ENCODE assay signal across 9 mouse cellular contexts in genomic region chr11:32220607-32221224, GRCm38 (mm10). TPM values are rescaled to one million over a fixed set of nuclear protein-coding genes. Genes with fewer than 3 reads are reported as not detected.
DNase-seq lines count a peak whose midpoint lies in the region; ATAC-seq and TF ChIP-seq lines count a peak whose summit lies in the region.
"Had no signal": no experiment of that assay in that cellular context is flagged by ENCODE, and none has a peak within 500 bp of the region (broad histone marks: within the 10 kb centered on the region; RNA-seq: fewer than 3 reads in every experiment).

No protein-coding gene starts in this region.

- H3K36me3 ChIP-seq in heart, embryonic 12.5 days, result peaks cover 12% of the 10 kb centered on the region
- H3K36me3 ChIP-seq in ES-Bruce4 (ENCODE audit: control insufficient read depth, insufficient read depth, low read length, poor library complexity, severe bottlenecking), result no peaks in the 10 kb centered on the region
- H3K36me3 ChIP-seq in forebrain, embryonic 14.5 days (ENCODE audit: control insufficient read depth, insufficient read depth, low read length), result no peaks in the 10 kb centered on the region
- H3K36me3 ChIP-seq in liver, embryonic 15.5 days (replicated peaks), result no peaks in the 10 kb centered on the region

- peak overlapping the region; percentile 91 for H3K27ac ChIP-seq in heart, embryonic 12.5 days (ENCODE audit: poor library complexity, severe bottlenecking)
- H3K27ac ChIP-seq in ES-Bruce4 (ENCODE audit: insufficient read depth, low read length), result no peak overlapping the region
- no peak overlapping the region for H3K27ac ChIP-seq in forebrain, embryonic 14.5 days (ENCODE audit: low read depth, low read length)
- H3K27ac ChIP-seq in liver, embryonic 15.5 days (replicated peaks), result no peak overlapping the region
- H3K27ac ChIP-seq: macrophage had no signal

- TF ChIP-seq POLR2A in ES-Bruce4 (IDR thresholded peaks at IDR 0.05; ENCODE audit: insufficient read depth, low read length), result no peak

- no peak for TF ChIP-seq EP300 in ES-Bruce4 (IDR thresholded peaks at IDR 0.05; ENCODE audit: insufficient read depth, low read depth, low read length)

- no peaks in the 10 kb centered on the region for H3K27me3 ChIP-seq in heart, embryonic 12.5 days (replicated peaks)
- no peaks in the 10 kb centered on the region for H3K27me3 ChIP-seq in ES-Bruce4 (ENCODE audit: control insufficient read depth, insufficient read depth, low read length, poor library complexity, severe bottlenecking)
- H3K27me3 ChIP-seq in forebrain, embryonic 14.5 days (replicated peaks; ENCODE audit: control insufficient read depth, insufficient read depth, low read length), result peaks cover 16% of the 10 kb centered on the region
- H3K27me3 ChIP-seq in liver, embryonic 15.5 days, result peaks cover 82% of the 10 kb centered on the region

- peak overlapping the region; percentile 77 for H3K4me2 ChIP-seq in heart, embryonic 12.5 days
- peak overlapping the region; percentile 99 for H3K4me2 ChIP-seq in forebrain, embryonic 14.5 days (ENCODE audit: low read length)
- H3K4me2 ChIP-seq in liver, embryonic 15.5 days, result peak overlapping the region; percentile 73

- intact Hi-C loops in heart, postnatal 36 days (cut with DNase I), result no loop called here

- no peak for TF ChIP-seq CTCF in ES-Bruce4 (IDR thresholded peaks at IDR 0.05; ENCODE audit: low read depth, low read length)

- H3K9ac ChIP-seq in heart, embryonic 12.5 days, result peak overlapping the region; percentile 92
- no peak overlapping the region for H3K9ac ChIP-seq in ES-Bruce4 (ENCODE audit: low read depth, poor library complexity, severe bottlenecking)
- peak overlapping the region; percentile 71 for H3K9ac ChIP-seq in forebrain, embryonic 14.5 days (ENCODE audit: low read length)
- no peak overlapping the region for H3K9ac ChIP-seq in liver, embryonic 15.5 days

- ATAC-seq in heart, embryonic 12.5 days (ENCODE audit: insufficient number of reproducible peaks, low FRiP score), result peak; percentile 40
- ATAC-seq in forebrain, embryonic 14.5 days, result peak; percentile 7; the same call in 1 of the 2 replicates
- no peak for ATAC-seq in liver, embryonic 15.5 days (ENCODE audit: insufficient read depth)

- peaks cover 70% of the 10 kb centered on the region for H3K4me1 ChIP-seq in heart, embryonic 12.5 days (replicated peaks)
- H3K4me1 ChIP-seq in ES-Bruce4 (ENCODE audit: control insufficient read depth, insufficient read depth, low read length), result peaks cover 24% of the 10 kb centered on the region
- H3K4me1 ChIP-seq in forebrain, embryonic 14.5 days (ENCODE audit: control insufficient read depth, insufficient read depth, low read length), result peaks cover 16% of the 10 kb centered on the region
- peaks cover 51% of the 10 kb centered on the region for H3K4me1 ChIP-seq in liver, embryonic 15.5 days (replicated peaks)

- 28% methylated on average over 10 of the region's 10 CpGs for WGBS in heart, embryonic 12.5 days
- 35% methylated on average over 10 of the region's 10 CpGs for WGBS in forebrain, embryonic 14.5 days
- 38% methylated on average over 10 of the region's 10 CpGs for WGBS in liver, embryonic 15.5 days (ENCODE audit: insufficient replicate concordance)

- DNase-seq in heart, postnatal 36 days, result no peak
- DNase-seq in forebrain, embryonic 14.5 days (ENCODE audit: low spot score), result no peak
- DNase-seq in gastrocnemius, postnatal 10 days, result no peak
- no peak for DNase-seq in adrenal gland, postnatal 14 days
- DNase-seq in ovary, adult 18-20 months (ENCODE audit: low spot score), result no peak

- no peaks in the 10 kb centered on the region for H3K9me3 ChIP-seq in heart, embryonic 12.5 days (replicated peaks)
- H3K9me3 ChIP-seq in ES-Bruce4 (replicated peaks; ENCODE audit: control insufficient read depth, insufficient read depth, low read length, poor library complexity, severe bottlenecking), result no peaks in the 10 kb centered on the region
- H3K9me3 ChIP-seq in forebrain, embryonic 14.5 days (replicated peaks; ENCODE audit: control insufficient read depth, low read length), result no peaks in the 10 kb centered on the region
- H3K9me3 ChIP-seq in liver, embryonic 15.5 days (replicated peaks), result no peaks in the 10 kb centered on the region

- peak overlapping the region; percentile 80 for H3K4me3 ChIP-seq in heart, embryonic 12.5 days
- H3K4me3 ChIP-seq in ES-Bruce4 (ENCODE audit: low read depth, low read length), result peak overlapping the region; percentile 92
- H3K4me3 ChIP-seq in forebrain, embryonic 14.5 days (ENCODE audit: low read depth, low read length), result peak overlapping the region; percentile 63
- H3K4me3 ChIP-seq in liver, embryonic 15.5 days (replicated peaks), result peak overlapping the region; percentile 61

RNA-seq across cellular contexts. Expression of gene Rhbdf1, which starts 1.4 kb away (rescaled TPM):
- 42.5 and 47.7 TPM in 2 replicates for polyA plus RNA-seq in heart, embryonic 12.5 days (2016; fragmentation: Nextera tagmentation; extraction: Ambion mirVana)
- 10 to 100 TPM; 24.3 to 25.1 TPM for total RNA-seq in heart, postnatal 36 days (2021)
- 26.8 and 33.3 TPM in 2 replicates for polyA plus RNA-seq in ES-Bruce4 (2011; ENCODE audit: insufficient read depth, insufficient read length, low read depth, missing spikeins)
- polyA plus RNA-seq in forebrain, embryonic 14.5 days (2014; fragmentation: Nextera tagmentation; extraction: Ambion mirVana), result 9.9 and 13.7 TPM in 2 replicates
- 5.1 and 8.0 TPM in 2 replicates for polyA plus RNA-seq in liver, embryonic 15.5 days (2015; fragmentation: Nextera tagmentation; extraction: Ambion mirVana)
- total RNA-seq in gastrocnemius, postnatal 10 days (2021), result 10 to 100 TPM; 26.3 to 35.3 TPM
- total RNA-seq in adrenal gland, postnatal 14 days (2021), result 22.4 and 24.3 TPM in 2 replicates

RNA-seq across cellular contexts. Expression of gene Mpg, which starts 5.6 kb away (rescaled TPM):
- 17.8 and 19.1 TPM in 2 replicates for polyA plus RNA-seq in heart, embryonic 12.5 days (2016; fragmentation: Nextera tagmentation; extraction: Ambion mirVana)
- total RNA-seq in heart, postnatal 36 days (2021), result 1 to 10 TPM; 6.7 TPM
- 18.4 and 20.5 TPM in 2 replicates for polyA plus RNA-seq in ES-Bruce4 (2011; ENCODE audit: insufficient read depth, insufficient read length, low read depth, missing spikeins)
- 31.2 and 32.6 TPM in 2 replicates for polyA plus RNA-seq in forebrain, embryonic 14.5 days (2014; fragmentation: Nextera tagmentation; extraction: Ambion mirVana)
- 18.3 and 19.6 TPM in 2 replicates for polyA plus RNA-seq in liver, embryonic 15.5 days (2015; fragmentation: Nextera tagmentation; extraction: Ambion mirVana)
- total RNA-seq in gastrocnemius, postnatal 10 days (2021), result 10 to 100 TPM; 11.2 to 14.3 TPM
- total RNA-seq in adrenal gland, postnatal 14 days (2021), result 15.3 and 21.3 TPM in 2 replicates

RNA-seq across cellular contexts. Expression of gene Snrnp25, which starts 15.5 kb away (rescaled TPM):
- 44.4 and 45.6 TPM in 2 replicates for polyA plus RNA-seq in heart, embryonic 12.5 days (2016; fragmentation: Nextera tagmentation; extraction: Ambion mirVana)
- total RNA-seq in heart, postnatal 36 days (2021), result 10 to 100 TPM; 11.1 to 12.2 TPM
- polyA plus RNA-seq in ES-Bruce4 (2011; ENCODE audit: insufficient read depth, insufficient read length, low read depth, missing spikeins), result 30.4 and 32.3 TPM in 2 replicates
- polyA plus RNA-seq in forebrain, embryonic 14.5 days (2014; fragmentation: Nextera tagmentation; extraction: Ambion mirVana), result 59.8 and 67.0 TPM in 2 replicates
- polyA plus RNA-seq in liver, embryonic 15.5 days (2015; fragmentation: Nextera tagmentation; extraction: Ambion mirVana), result 68.7 and 70.1 TPM in 2 replicates
- 1 to 10 TPM; 7.6 to 8.6 TPM for total RNA-seq in gastrocnemius, postnatal 10 days (2021)
- total RNA-seq in adrenal gland, postnatal 14 days (2021), result 19.7 and 20.8 TPM in 2 replicates

RNA-seq across cellular contexts. Expression of gene Il9r, which starts 20.6 kb away (rescaled TPM):
- 0.18 TPM in 1 of 2 replicates, not detected in the other for polyA plus RNA-seq in heart, embryonic 12.5 days (2016; fragmentation: Nextera tagmentation; extraction: Ambion mirVana)
- total RNA-seq in heart, postnatal 36 days (2021), result under 1 TPM in 1 of 2 experiments, not detected in 1; 0.11 TPM
- polyA plus RNA-seq in ES-Bruce4 (2011; ENCODE audit: insufficient read depth, insufficient read length, low read depth, missing spikeins), result not detected in 2 replicates
- polyA plus RNA-seq in forebrain, embryonic 14.5 days (2014; fragmentation: Nextera tagmentation; extraction: Ambion mirVana), result not detected in 2 replicates
- polyA plus RNA-seq in liver, embryonic 15.5 days (2015; fragmentation: Nextera tagmentation; extraction: Ambion mirVana), result 0.02 and 0.13 TPM in 2 replicates
- not detected for total RNA-seq in gastrocnemius, postnatal 10 days (2021)
- total RNA-seq in adrenal gland, postnatal 14 days (2021), result 0.41 and 0.53 TPM in 2 replicates
- polyA plus RNA-seq: macrophage had no signal

RNA-seq across cellular contexts. Expression of gene Nprl3, which starts 46.8 kb away (rescaled TPM):
- 38.6 and 42.8 TPM in 2 replicates for polyA plus RNA-seq in heart, embryonic 12.5 days (2016; fragmentation: Nextera tagmentation; extraction: Ambion mirVana)
- 10 to 100 TPM; 26.1 to 28.5 TPM for total RNA-seq in heart, postnatal 36 days (2021)
- polyA plus RNA-seq in ES-Bruce4 (2011; ENCODE audit: insufficient read depth, insufficient read length, low read depth, missing spikeins), result 31.5 and 31.6 TPM in 2 replicates
- 27.9 and 28.1 TPM in 2 replicates for polyA plus RNA-seq in forebrain, embryonic 14.5 days (2014; fragmentation: Nextera tagmentation; extraction: Ambion mirVana)
- polyA plus RNA-seq in liver, embryonic 15.5 days (2015; fragmentation: Nextera tagmentation; extraction: Ambion mirVana), result 28.1 and 31.9 TPM in 2 replicates
- total RNA-seq in gastrocnemius, postnatal 10 days (2021), result 10 to 100 TPM; 18.9 to 25.0 TPM
- total RNA-seq in adrenal gland, postnatal 14 days (2021), result 45.3 and 54.8 TPM in 2 replicates

Comparison
In these comparisons a context has a peak if more than half of its experiments do, and no peak if none do; other contexts are left out.
1. H3K9ac ChIP-seq: peak in heart, embryonic 12.5 days (single experiment) and forebrain, embryonic 14.5 days (single experiment); none in ES-Bruce4 (single experiment) and liver, embryonic 15.5 days (single experiment).
2. Peak in every context shown above with its lines, with median percentiles within 50 percentile points of each other: H3K4me2 ChIP-seq and H3K4me3 ChIP-seq.